Mouse (Mus musculus) kidney, embryonic 14.5 days (tissue): ENCODE measurements at regions not wholly inside any gene's neighbourhood (a gene's known extent, or its start where the extent isn't known, plus 50 kb on each side); places are given as distances from the start of the nearest gene placed in this dataset.

Source experiments
- ATAC-seq: fragments of 200-750 bp; cut with Nextera tagmentation; 2 replicates; pipeline ENCODE4 v1.8.0; 2017; ENCODE audit warnings: moderate number of reproducible peaks, mild to moderate bottlenecking, moderate TSS enrichment, moderate library complexity; ENCODE audit not compliant: low FRiP score, low TSS enrichment
- H3K27ac ChIP-seq: fragments of 300-500 bp; sonication (generic); 2 replicates; pipeline ENCODE4 v1.5.1; 2014; ENCODE audit warnings: low read depth, mild to moderate bottlenecking, low read length, moderate library complexity, mixed read lengths
- H3K27me3 ChIP-seq: fragments of 300-500 bp; sonication (generic); 2 replicates; pipeline ENCODE4 v1.6.1; 2014; ENCODE audit warnings: mild to moderate bottlenecking, low read length; ENCODE audit not compliant: control insufficient read depth, insufficient read depth
- H3K36me3 ChIP-seq: fragments of 300-500 bp; sonication (generic); 2 replicates; pipeline ENCODE4 v1.6.1; 2014; ENCODE audit warnings: low read length, mixed read lengths; ENCODE audit not compliant: control insufficient read depth, insufficient read depth
- H3K4me1 ChIP-seq: fragments of 300-500 bp; sonication (generic); 2 replicates; pipeline ENCODE4 v1.6.1; 2014; ENCODE audit warnings: low read length, mixed read lengths; ENCODE audit not compliant: control insufficient read depth, insufficient read depth
- H3K4me2 ChIP-seq: fragments of 300-500 bp; sonication (generic); replicated peaks from 2 replicates; pipeline ENCODE4 v1.6.1; 2014; ENCODE audit warnings: low read depth, mild to moderate bottlenecking, low read length
- H3K4me3 ChIP-seq: fragments of 300-500 bp; sonication (generic); 2 replicates; pipeline ENCODE4 v1.5.1; 2014; ENCODE audit warnings: mild to moderate bottlenecking, low read length
- H3K9ac ChIP-seq: fragments of 300-500 bp; sonication (generic); 2 replicates; pipeline ENCODE4 v1.6.1; 2014; ENCODE audit warnings: low read depth, mild to moderate bottlenecking, low read length, moderate library complexity
- H3K9me3 ChIP-seq: fragments of 300-500 bp; sonication (generic); 2 replicates; pipeline ENCODE4 v1.6.1; 2016; ENCODE audit warnings: low read length; ENCODE audit not compliant: control insufficient read depth
- WGBS: fragments of 180-500 bp; shearing (Covaris S2); extraction: QIAGEN DNeasy Blood & Tissue Kit; methylation state at CpG from one replicate; pipeline ENCODE4 v1.1.7; 2014; 5-methylcytosine and 5-hydroxymethylcytosine counted together

- Histone ChIP-seq H3K36me3 (no peaks in the 10 kb centered on the region), H3K9me3 (no peaks in the 10 kb centered on the region), H3K4me1 (no peaks in the 10 kb centered on the region), H3K27ac (no peak overlapping the region), H3K4me3 (no peak overlapping the region), H3K27me3 (no peaks in the 10 kb centered on the region), H3K4me2 (no peak overlapping the region), H3K9ac (no peak overlapping the region)
- 84% methylated on average over 10 of the region's 10 CpGs for WGBS
- ATAC-seq: no peak
These were observed 79.4 kb upstream of the Btg3 start for GRCm38 (mm10) chr16:78456345-78456744.

DNA sequence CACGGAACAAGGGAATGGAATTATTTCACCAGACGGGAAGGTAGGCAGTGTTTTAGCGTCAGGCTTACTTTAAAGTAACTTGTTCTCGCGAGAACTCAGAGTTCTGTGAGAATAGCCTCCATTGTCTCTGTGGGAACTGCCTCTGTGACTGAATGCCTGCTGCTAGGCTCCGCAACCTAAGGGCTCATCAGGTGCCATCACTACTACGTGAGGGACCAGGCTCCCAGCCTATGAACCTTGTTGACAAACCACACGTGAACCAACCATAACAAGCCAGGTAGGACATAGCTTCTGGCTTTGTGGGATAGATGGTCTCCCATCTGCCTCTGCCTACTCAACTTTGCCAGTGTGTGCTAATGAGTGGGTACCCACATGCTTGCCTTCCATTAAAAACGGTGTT lies 77.5 kb upstream of the Btg3 start:
- Histone ChIP-seq H3K9ac (no peak overlapping the region), H3K27ac (no peak overlapping the region), H3K4me2 (no peak overlapping the region), H3K4me3 (no peak overlapping the region), H3K27me3 (no peaks in the 10 kb centered on the region), H3K9me3 (peaks cover under 1% of the 10 kb centered on the region; the same call in 1 of the 2 replicates), H3K4me1 (no peaks in the 10 kb centered on the region), H3K36me3 (no peaks in the 10 kb centered on the region)
- ATAC-seq: no peak
- WGBS: 95% methylated on average over 9 of the region's 9 CpGs

DNA sequence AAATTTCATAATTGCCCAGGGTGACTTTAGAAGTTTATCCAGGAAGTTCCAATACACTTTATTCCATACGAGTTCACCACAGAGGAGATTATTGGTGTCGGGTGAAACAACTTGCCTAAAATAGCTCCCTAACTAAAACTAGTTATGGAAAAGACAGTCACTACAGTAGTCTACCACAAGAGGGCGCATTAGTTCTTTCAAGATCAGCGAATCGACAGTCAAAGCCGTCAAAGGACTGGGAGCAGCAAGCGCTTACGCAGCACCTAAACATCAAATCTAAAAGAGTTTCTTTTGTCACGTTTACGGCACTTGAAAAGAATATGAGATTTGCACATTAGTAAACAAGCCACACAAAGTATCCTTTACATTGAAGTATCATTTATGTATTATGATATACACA lies 75.3 kb upstream of the Btg3 start:
- Histone ChIP-seq H3K4me3 (no peak overlapping the region), H3K27ac (no peak overlapping the region), H3K36me3 (no peaks in the 10 kb centered on the region), H3K27me3 (no peaks in the 10 kb centered on the region), H3K9ac (no peak overlapping the region), H3K4me2 (no peak overlapping the region), H3K4me1 (no peaks in the 10 kb centered on the region), H3K9me3 (peaks cover 6% of the 10 kb centered on the region)
- 14% methylated on average over 10 of the region's 10 CpGs for whole genome bisulfite sequencing
- ATAC-seq: peak; percentile 28; the same call in 1 of the 2 replicates

GRCm38 (mm10) chr16:78451750-78452149 lies 74.8 kb upstream of the Btg3 start:
- ATAC-seq: 0 out of 2 replicates have a peak, but pooled peaks have one; percentile 24
- no peak overlapping the region for H3K9ac ChIP-seq
- H3K4me2 ChIP-seq: no peak overlapping the region
- H3K4me3 ChIP-seq: no peak overlapping the region
- no peaks in the 10 kb centered on the region for H3K4me1 ChIP-seq
- no peak overlapping the region for H3K27ac ChIP-seq
- peaks cover 6% of the 10 kb centered on the region for H3K9me3 ChIP-seq
- WGBS: 89% methylated on average over 8 of the region's 8 CpGs
- H3K36me3 ChIP-seq: no peaks in the 10 kb centered on the region
- H3K27me3 ChIP-seq: no peaks in the 10 kb centered on the region

GRCm38 (mm10) chr16:78451251-78451650 lies 74.3 kb upstream of the Btg3 start:
- no peaks in the 10 kb centered on the region for H3K27me3 ChIP-seq
- WGBS: 37% methylated on average over 11 of the region's 11 CpGs

DNA sequence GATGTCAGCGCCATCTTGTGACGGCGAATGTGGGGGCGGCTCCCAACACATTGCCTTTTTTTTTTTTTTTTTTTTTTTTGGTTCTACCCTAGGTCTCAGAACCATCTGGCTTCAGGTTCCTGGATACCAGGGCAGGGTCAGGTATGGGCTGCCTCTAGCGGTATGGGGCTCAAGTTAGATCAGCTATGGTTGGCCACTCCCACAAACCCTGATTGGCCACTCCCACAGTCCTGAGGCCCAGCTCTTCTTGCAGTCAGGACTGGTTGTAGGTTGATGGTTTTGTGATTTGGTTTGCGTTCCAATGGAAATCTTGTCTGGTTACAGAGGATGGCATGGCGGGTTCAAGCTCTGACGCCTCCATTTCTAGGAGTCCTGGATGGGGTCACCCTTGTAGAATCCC lies 72.2 kb upstream of the Btg3 start:
- WGBS: 99% methylated on average over 8 of the region's 8 CpGs
- H3K4me1 ChIP-seq: no peaks in the 10 kb centered on the region
- no peak overlapping the region for H3K27ac ChIP-seq
- no peaks in the 10 kb centered on the region for H3K27me3 ChIP-seq
- no peak for ATAC-seq
- H3K4me2 ChIP-seq: no peak overlapping the region
- no peak overlapping the region for H3K9ac ChIP-seq
- no peaks in the 10 kb centered on the region for H3K36me3 ChIP-seq
- no peak overlapping the region for H3K4me3 ChIP-seq
- H3K9me3 ChIP-seq: peaks cover 6% of the 10 kb centered on the region

More at GRCm38 (mm10) chr16:78451251-78451650, 74.3 kb upstream of the Btg3 start:
- ATAC-seq: peak; percentile 81
- Histone ChIP-seq H3K36me3 (no peaks in the 10 kb centered on the region), H3K4me3 (no peak overlapping the region), H3K9ac (no peak overlapping the region), H3K4me1 (no peaks in the 10 kb centered on the region), H3K9me3 (peaks cover 6% of the 10 kb centered on the region), H3K4me2 (no peak overlapping the region), H3K27ac (no peak overlapping the region)

DNA sequence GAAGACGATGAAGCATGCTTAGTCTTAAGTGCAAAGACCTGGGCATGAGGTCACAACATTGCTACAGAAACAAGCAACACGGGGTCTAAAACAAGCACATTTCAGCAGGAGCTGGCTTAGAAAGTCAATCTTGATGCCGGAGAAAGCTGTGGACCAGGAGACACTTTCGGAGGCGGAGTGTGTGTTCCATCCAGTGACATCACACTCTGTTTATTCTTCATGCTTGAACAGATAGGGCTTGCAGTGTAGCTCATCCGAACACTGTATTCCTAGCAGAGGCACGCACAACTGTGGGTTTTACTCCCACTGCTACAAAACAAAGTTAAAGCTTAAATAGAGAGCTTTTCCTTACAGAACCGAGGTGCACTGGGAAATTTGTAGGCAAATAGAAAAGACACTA lies 66.3 kb upstream of the Btg3 start:
- no peak for ATAC-seq
- Histone ChIP-seq H3K36me3 (no peaks in the 10 kb centered on the region), H3K27me3 (no peaks in the 10 kb centered on the region), H3K27ac (no peak overlapping the region), H3K4me3 (no peak overlapping the region), H3K4me1 (no peaks in the 10 kb centered on the region), H3K4me2 (no peak overlapping the region), H3K9ac (no peak overlapping the region), H3K9me3 (no peaks in the 10 kb centered on the region)
- 84% methylated on average over 8 of the region's 8 CpGs for WGBS

GRCm38 (mm10) chr16:78442830-78443229 lies 65.8 kb upstream of the Btg3 start:
- no peak for ATAC-seq
- 90% methylated on average over 7 of the region's 7 CpGs for WGBS
- no peak overlapping the region for H3K9ac ChIP-seq
- no peaks in the 10 kb centered on the region for H3K4me1 ChIP-seq
- H3K4me2 ChIP-seq: no peak overlapping the region
- no peak overlapping the region for H3K27ac ChIP-seq
- H3K27me3 ChIP-seq: no peaks in the 10 kb centered on the region
- H3K9me3 ChIP-seq: no peaks in the 10 kb centered on the region
- no peak overlapping the region for H3K4me3 ChIP-seq
- H3K36me3 ChIP-seq: no peaks in the 10 kb centered on the region

DNA sequence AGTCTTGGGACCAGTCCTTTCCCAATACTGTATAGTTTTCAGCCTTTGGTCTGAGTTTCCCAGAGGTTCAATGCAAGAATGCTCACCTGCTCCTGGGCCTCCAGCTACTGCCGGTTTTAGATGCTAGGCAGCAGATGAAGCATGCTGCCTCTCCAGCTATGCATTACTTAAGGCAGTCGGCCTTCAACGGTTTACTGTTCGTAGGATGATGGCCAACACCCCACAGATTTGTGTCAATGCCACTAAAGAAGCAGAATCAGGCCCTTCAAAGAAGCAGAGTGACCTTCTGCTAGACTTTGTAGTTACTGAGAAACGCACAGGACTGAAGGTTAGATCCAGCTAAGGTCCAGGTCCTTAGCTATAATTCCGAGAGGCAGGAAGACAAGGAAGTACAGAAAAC lies 65.0 kb upstream of the Btg3 start:
- H3K4me2 ChIP-seq: no peak overlapping the region
- H3K9ac ChIP-seq: no peak overlapping the region
- no peak overlapping the region for H3K27ac ChIP-seq
- 83% methylated on average over 6 of the region's 6 CpGs for WGBS
- H3K9me3 ChIP-seq: no peaks in the 10 kb centered on the region
- no peaks in the 10 kb centered on the region for H3K27me3 ChIP-seq
- ATAC-seq: no peak
- H3K4me3 ChIP-seq: no peak overlapping the region
- no peaks in the 10 kb centered on the region for H3K36me3 ChIP-seq
- no peaks in the 10 kb centered on the region for H3K4me1 ChIP-seq

GRCm38 (mm10) chr16:78435707-78436106 lies 58.7 kb upstream of the Btg3 start:
- no peak overlapping the region for H3K4me3 ChIP-seq
- no peaks in the 10 kb centered on the region for H3K9me3 ChIP-seq
- H3K9ac ChIP-seq: no peak overlapping the region
- H3K36me3 ChIP-seq: no peaks in the 10 kb centered on the region
- WGBS: 81% methylated on average over 5 of the region's 5 CpGs
- no peak overlapping the region for H3K27ac ChIP-seq
- no peak for ATAC-seq
- H3K27me3 ChIP-seq: no peaks in the 10 kb centered on the region
- H3K4me2 ChIP-seq: no peak overlapping the region
- H3K4me1 ChIP-seq: no peaks in the 10 kb centered on the region
